Mouse (Mus musculus): ENCODE measurements around the gene Tead2.
"Not testable (repeated sequence)": the region's sequence is repeated elsewhere in the genome, so short reads cannot be mapped to it uniquely, and the experiment has no call there.

Gene Tead2

GRCm38 (mm10) chr7:45215673-45216441 is at the start of gene Tead2:
Tead2 (plus strand) TSS chr7:45215753.
- in situ Hi-C loops (cut with MboI, MseI): no loop called here

GRCm38 (mm10) chr7:45166950-45167401 is 48.6 kb upstream of the Tead2 start:
- in situ Hi-C loops (cut with MboI, MseI): no loop called here

DNA sequence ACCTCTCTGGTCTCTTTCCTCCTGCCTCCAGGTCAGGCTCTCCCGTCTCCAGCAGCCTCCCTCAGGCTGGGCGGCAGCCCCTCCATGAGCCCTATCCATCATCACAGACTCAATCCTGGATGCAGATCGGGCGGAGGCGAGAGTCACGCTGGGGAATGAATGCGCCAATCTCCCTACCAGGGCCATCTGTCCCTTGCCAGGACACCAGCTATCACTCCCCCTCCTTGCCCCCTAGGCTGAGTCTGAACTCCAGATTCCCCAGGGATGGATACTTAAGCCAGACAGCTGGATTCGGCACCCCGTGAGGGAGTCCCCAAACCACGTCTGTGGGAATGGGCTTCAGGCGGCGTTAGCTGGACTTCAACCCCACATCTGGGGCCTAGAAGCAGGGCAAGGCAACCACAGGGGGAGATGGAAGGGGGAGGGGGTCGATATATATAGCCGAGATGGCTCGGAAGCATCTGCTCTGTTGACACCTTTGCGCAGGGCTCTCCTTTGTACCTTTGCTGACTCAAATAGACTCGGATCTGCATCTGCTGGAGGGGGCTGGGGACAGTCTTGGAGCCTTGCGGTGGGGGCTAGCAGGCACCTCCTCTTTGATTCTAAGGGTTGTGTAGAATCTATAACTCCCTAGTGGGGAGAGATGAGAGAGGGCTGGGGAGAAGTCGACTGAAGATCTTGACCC is 47.6 kb upstream of the Tead2 start:
- in situ Hi-C loops (cut with MboI, MseI): no loop called here

DNA sequence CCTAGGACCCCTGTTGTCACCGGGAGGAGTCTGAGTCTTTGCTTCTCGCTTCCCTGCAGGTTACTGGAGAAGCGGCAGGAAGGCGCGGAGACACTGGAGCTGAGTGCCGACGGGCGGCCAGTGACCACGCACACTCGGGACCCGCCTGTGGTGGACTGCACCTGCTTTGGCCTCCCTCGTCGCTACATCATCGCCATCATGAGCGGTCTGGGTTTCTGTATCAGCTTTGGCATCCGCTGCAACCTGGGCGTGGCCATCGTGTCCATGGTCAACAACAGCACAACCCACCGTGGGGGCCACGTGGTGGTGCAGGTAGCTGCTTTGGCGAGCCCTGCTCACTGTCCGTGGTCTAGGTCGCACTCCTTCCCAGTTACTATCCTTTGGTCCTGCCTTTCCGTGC is 46.9 kb upstream of the Tead2 start:
- in situ Hi-C loops (cut with MboI, MseI): no loop called here

DNA sequence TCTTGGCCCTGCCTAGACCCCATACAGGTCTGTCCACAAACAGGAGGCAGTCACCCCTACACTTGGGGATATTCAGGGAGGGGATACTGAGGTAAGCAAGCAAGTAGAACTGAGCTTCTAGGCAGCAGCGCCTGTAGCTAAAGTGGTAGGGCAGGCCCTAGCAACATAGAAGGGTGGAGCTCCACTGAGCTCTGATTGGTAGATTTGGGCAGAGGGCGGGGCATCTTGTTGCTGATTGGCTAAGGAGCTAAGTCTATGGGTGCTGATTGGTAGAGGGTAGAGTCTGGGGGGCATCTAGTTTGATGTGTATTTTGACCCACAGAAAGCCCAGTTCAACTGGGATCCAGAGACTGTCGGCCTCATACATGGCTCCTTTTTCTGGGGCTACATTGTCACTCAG is 46.1 kb upstream of the Tead2 start:
- in situ Hi-C loops (cut with MboI, MseI): no loop called here

- in situ Hi-C loops (cut with MboI, MseI): no loop called here
Observed at GRCm38 (mm10) chr7:45172974-45173373, 42.6 kb upstream of the Tead2 start.

GRCm38 (mm10) chr7:45173772-45174171 is 41.8 kb upstream of the Tead2 start:
- in situ Hi-C loops (cut with MboI, MseI): not testable (repeated sequence)

DNA sequence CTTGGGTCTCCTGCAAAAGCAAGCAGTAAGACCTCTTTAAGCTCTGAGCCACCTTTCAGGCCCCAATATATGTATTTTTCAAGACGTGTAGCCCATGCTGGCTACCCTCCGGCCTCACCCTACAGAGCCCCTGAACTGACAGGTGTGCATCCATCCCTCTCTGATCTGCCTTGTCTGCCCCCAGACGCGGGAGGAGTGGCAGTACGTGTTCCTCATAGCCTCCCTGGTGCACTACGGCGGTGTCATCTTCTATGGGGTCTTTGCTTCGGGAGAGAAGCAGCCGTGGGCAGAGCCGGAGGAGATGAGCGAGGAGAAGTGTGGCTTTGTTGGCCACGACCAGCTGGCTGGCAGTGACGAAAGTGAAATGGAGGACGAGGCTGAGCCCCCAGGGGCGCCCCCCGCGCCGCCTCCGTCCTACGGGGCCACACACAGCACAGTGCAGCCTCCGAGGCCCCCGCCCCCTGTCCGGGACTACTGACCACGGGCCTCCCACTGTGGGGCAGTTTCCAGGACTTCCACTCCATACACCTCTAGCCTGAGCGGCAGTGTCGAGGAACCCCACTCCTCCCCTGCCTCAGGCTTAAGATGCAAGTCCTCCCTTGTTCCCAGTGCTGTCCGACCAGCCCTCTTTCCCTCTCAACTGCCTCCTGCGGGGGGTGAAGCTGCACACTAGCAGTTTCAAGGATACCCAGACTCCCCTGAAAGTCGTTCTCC is 40.8 kb upstream of the Tead2 start:
- in situ Hi-C loops (cut with MboI, MseI): no loop called here

DNA sequence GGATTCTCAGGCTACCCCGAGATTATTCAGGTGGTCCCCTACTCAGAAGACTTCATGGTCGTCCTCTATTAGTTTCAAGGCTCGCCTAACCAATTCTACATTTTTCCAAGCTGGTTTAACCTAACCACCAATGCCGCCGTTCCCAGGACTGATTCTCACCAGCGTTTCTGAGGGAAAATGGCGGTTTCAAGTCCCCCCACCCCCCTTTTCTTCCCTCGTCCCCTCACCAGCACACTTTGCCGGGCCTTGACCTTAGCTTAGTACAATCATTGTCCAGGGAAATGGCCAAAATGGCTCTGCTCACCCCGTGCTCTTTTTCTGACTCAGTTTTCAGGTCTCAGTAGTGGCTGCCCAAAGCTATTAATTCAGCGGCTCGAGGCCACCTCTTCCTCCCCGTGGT is 40.2 kb upstream of the Tead2 start:
- in situ Hi-C loops (cut with MboI, MseI): no loop called here

- in situ Hi-C loops (cut with MboI, MseI): no loop called here
Observed at GRCm38 (mm10) chr7:45175929-45176328, 39.6 kb upstream of the Tead2 start.

DNA sequence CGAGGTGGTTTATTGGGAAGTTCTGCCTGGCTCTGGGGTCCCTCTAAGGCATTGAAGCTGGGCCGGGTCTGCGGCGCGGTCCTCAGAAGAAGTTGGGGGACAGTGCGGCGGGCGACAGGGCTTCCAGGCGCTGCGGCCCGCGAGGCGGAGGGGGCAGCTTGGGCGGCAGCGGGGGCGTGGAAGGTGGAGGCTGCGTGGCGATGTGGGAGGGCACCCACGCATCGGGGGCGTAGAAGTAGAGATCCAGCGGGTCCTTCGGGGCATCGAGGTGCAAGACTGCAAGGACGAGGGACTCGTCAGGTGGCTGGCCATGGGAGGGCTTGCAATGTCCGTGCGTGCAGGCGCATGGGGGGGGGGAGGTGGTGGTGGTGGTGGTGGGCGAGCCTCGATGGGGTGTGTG is 39.2 kb upstream of the Tead2 start:
- in situ Hi-C loops (cut with MboI, MseI): no loop called here

- in situ Hi-C loops (cut with MboI, MseI): no loop called here
Observed at GRCm38 (mm10) chr7:45178550-45178949, 37.0 kb upstream of the Tead2 start.

DNA sequence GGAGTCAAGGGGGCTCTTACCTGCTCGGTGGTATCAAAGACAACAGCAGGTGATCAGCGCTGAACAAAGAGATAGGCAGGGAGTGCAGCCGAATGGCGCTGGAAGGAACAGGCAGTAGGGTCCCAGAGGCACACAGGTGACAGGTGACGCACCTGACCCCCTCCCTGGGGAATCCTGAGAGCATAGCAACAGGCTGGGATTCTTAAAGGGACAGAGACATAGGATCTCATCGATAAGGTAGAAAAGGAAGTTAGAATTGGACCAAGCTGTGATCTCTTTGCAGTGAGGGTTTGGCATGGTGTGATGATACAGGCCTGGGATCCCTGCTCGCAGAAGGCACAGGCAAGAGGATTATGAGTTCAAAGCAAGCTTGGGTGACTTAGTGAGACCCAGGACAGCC is 36.1 kb upstream of the Tead2 start, which contains the start of gene Gfy:
Gene Gfy (minus strand): TSS at position 101 of the 400 bp plus-strand sequence.
- in situ Hi-C loops (cut with MboI, MseI): no loop called here

DNA sequence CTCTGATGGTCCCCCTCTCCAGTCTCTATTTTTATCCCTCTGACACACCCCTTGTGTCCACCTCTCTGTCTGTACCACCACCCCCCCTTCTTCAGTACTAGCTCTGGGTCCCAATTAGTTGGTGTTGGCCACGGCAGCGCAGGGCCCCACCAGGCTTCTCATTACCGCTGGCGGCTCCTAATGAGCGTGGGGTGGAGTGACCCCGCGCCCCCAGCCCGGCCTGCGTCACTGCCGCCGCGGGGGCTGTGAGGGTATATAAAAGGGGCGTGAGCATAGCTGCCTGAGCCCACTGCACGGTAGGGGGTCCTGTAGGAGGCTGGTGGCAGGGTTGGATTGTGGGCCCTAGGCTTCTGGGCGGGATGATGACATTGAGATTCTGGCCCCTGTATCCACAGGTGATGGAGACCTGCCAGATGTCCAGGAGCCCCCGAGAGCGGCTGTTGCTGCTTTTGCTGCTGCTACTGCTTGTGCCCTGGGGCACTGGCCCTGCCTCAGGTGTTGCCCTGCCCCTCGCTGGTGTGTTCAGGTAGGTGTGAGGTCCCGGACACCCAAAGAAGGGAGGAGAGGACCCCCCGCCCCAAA is 34.6 kb upstream of the Tead2 start, which contains the start of gene Pth2:
Gene Pth2 (plus strand): TSS at position 100 of the 582 bp plus-strand sequence.
- in situ Hi-C loops (cut with MboI, MseI): no loop called here

- in situ Hi-C loops (cut with MboI, MseI): no loop called here
Observed at GRCm38 (mm10) chr7:45181540-45181939, 34.0 kb upstream of the Tead2 start.

DNA sequence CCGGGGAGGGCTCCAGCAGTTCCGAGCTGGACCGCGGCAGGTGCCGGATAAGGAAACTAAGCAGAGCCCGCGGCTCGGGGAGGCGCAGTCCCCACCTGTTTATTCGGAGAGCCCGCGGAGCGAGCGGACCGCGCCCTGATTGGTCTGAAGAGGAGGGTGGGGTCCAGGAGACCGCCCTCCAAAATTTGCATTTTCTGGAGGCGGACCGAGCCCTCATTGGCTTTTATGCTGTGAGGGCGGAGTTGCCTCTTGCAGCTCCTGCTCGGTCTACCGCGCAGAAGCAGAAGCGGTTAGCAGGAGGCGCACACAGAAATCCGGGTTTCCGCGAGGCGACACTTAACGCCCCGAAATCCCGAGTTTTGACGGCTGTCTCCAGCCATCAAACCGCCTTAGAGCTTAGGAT is 33.4 kb upstream of the Tead2 start:
- in situ Hi-C loops (cut with MboI, MseI): no loop called here

DNA sequence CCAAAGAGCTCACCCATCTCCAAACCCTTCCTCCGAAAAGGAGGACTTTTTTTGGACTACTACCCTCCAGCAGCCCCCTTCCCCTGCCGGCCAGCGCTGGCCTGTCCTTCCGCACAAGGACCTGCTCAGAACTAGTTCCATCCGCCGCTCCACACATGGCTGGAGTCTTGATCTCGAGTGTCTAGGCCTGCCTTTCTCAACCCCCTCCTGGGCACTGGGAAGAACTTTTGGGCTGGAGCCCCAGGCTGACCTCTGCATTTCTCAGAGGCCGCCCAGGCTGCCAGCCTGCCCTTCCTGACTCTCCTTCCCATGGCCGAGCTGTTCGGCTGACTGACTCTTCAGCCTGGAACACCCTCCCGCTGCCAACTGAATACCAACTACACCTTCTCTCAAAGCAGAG is 32.9 kb upstream of the Tead2 start:
- in situ Hi-C loops (cut with MboI, MseI): no loop called here

DNA sequence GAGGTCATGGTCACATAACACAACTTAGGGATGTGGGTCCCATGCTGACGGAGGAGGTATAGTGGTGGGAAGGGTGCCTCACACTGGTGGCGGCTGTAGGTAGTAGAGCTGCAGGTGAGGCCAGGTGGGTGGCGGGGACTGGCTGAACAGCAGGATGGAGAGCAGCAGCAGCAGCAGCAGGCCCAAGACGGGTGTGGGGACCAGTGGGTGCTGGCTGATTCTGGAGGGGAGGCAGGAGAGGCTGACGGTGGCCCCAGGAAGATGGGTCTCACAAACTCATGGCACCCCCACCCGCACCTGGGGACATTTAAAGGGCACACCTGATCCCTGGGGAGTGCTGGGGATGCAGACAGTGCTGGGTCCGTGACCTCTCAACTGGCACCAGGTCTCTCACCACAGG is 31.9 kb upstream of the Tead2 start:
- in situ Hi-C loops (cut with MboI, MseI): no loop called here

DNA sequence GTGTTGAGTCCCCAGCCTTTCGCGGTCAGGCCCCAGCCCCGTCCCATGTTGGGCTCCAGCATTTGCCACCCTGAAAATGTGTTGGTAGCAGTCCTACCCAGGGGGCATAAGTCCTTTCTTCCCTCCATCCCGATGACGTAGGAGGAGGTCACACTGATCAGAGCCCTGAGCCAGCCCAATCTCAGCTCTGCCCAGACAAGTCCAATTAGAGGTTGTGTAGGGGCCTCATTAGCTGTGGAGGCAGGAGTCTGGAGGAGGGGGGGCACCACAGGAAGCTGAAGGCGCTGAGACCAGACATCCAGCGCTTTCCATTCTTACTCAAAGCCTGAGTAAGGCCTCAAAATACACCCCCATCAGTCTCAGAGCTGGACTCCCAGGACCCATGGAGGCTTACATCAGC is 29.6 kb upstream of the Tead2 start:
- in situ Hi-C loops (cut with MboI, MseI): no loop called here

DNA sequence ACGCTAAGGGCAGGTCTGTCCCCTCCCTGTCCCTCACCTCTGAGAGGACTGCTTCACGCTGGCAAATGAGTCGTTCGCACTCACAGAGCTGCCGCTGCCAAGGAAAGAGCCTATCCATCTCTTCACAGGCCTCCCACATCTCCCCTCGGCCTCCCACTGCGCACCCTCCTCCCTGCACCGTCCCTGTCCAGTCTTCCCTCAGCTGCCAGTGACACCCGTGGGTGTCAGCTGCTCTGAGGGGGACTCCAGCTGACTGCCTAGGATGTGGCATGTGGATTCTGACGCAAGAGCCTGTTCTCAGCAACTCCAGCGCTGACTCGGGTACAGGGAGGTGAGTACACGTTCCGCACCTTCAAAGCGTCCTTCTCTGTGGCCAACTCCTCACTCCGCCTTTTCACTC is 26.0 kb upstream of the Tead2 start:
- in situ Hi-C loops (cut with MboI, MseI): no loop called here

GRCm38 (mm10) chr7:45190186-45190585 is 25.4 kb upstream of the Tead2 start:
- in situ Hi-C loops (cut with MboI, MseI): no loop called here

GRCm38 (mm10) chr7:45191161-45191560 is 24.4 kb upstream of the Tead2 start:
- in situ Hi-C loops (cut with MboI, MseI): no loop called here
